Mouse (Mus musculus) C2C12 (cell line): ENCODE data around the gene Ccdc189.

Source experiments
- CEBPB ChIP-seq: IDR thresholded peaks from one replicate; pipeline ENCODE4 v1.6.1; 2011; ENCODE audit warnings: low read depth, mild to moderate bottlenecking, control low read depth, moderate library complexity
- CTCF ChIP-seq: IDR thresholded peaks from one replicate; pipeline ENCODE4 v1.5.1; 2011; ENCODE audit not compliant: control insufficient read depth, insufficient read depth, insufficient read length
- FOSL1 ChIP-seq: IDR thresholded peaks from one replicate; pipeline ENCODE4 v1.8.0; 2011; ENCODE audit warnings: mild to moderate bottlenecking, low read length; ENCODE audit not compliant: poor library complexity, insufficient read depth, severe bottlenecking
- MAX ChIP-seq: IDR thresholded peaks from one replicate; pipeline ENCODE4 v1.6.1; 2011; ENCODE audit warnings: mild to moderate bottlenecking, control low read depth
- MYOD1 ChIP-seq: IDR thresholded peaks from one replicate; pipeline ENCODE4 v1.6.1; 2011; ENCODE audit warnings: low read depth; ENCODE audit not compliant: control insufficient read depth, insufficient read length
- MYOG ChIP-seq: IDR thresholded peaks from one replicate; pipeline ENCODE4 v1.6.1; 2011; ENCODE audit not compliant: control insufficient read depth, insufficient read length; ENCODE audit errors: extremely low read depth
- USF1 ChIP-seq: IDR thresholded peaks from one replicate; pipeline ENCODE4 v1.6.1; 2011; ENCODE audit warnings: low read depth, mild to moderate bottlenecking, control low read depth, moderate library complexity

GRCm38 (mm10) chr7:127573503-127574008, 14.8 kb downstream of the Ccdc189 start:
- no peak for TF ChIP-seq CTCF
- no peak for TF ChIP-seq MAX
- no peak for TF ChIP-seq USF1
- no peak for TF ChIP-seq CEBPB
- no peak for TF ChIP-seq MYOG
- no peak for TF ChIP-seq MYOD1
- TF ChIP-seq FOSL1, result no peak
